Mouse (Mus musculus): Measurements from ENCODE around the gene Ndufb10. TPM values are rescaled to one million over a fixed set of nuclear protein-coding genes. Genes with fewer than 3 reads are reported as not detected.
"Not testable (repeated sequence)": the region's sequence is repeated elsewhere in the genome, so short reads cannot be mapped to it uniquely, and the experiment has no call there.

Ndufb10 gene
- total RNA-seq, 2 experiments from 2014 or later: 845 to 899 TPM

DNA sequence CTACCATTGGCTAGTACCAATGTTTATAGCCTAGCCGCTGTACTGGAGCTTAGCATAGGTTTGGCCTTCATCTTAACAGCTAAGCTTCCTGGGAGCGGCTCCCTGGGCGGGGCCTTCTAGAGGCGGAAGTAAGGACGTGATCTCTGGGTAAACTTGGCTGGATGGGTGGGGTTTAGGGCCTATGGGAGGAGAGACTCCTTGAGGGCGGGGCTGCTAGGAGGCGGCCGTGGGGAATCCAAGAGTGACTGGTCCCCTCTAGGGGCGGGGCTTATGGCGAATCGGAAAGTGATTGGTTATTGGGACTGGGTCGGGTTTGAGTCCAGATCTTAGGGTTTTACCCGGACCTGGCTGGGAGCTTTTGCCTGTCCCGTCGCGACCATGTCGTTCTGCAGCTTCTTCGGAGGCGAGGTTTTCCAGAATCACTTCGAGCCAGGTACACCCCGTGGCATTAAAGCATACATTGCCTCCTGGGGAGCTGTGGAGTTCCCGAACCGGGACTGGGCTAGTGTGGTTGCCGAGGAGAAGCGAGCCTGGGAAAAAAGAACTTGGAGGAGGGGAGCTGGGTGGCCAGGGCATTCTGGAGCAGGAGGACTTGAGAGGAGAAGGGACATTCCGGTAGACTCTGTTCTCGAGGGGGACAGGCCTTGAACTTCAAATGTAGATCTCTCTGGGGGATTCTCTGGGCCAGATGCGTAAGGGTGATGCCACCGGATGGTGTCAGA is 12.2 kb upstream of the Ndufb10 start, which contains the start of gene Msrb1:
TSS of gene Msrb1 (plus strand) at position 313 of the 722 bp plus-strand sequence.
- DNase-seq: peak; percentile 98
- intact Hi-C loops (cut with DNase I): loop anchor here (5.0 kb wide), 1 partner anchor 161 kb away; the partner anchor contains the start of genes Eme2, Mrps34 and Nme3

DNA sequence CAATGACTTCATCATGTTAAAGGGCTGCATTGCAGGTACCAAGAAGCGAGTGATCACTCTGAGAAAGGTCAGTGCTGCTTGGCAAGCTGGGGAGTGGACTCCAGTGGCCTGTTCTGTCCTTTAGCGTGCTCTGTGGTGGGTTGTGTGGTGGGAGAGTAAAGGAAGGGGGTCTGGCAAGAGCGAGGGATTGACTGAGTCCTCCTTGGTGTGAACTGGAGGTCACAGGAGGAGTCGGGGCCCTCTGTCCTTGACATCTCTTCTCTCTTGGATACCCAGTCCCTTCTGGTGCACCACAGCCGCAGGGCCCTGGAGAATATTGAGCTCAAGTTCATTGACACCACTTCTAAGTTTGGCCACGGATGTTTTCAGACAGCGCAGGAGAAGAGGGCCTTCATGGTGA is 11.2 kb upstream of the Ndufb10 start:
- DNase-seq: peak in 1 of 2 experiments; percentile 22
- intact Hi-C loops (cut with DNase I): loop anchor here (5.0 kb wide), 1 partner anchor 162 kb away; the partner anchor contains the start of genes Eme2, Mrps34 and Nme3

DNA sequence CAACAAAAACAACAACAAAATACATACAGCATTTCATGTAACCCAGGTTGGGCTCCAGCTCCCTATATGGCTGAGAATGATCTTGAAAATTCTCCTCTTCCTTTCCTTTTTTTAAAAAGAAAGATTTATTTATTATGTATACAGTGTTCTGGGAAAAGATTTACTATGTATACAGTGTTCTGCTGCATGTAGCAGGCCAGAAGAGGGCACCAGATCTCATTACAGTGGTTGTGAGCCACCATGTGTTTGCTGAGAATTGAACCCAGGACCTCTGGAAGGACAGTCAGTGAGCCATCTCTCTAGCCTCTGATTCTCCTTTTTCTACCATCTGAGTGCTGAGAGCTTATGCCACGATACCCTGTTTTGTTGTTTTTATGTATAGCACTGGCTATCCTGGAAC is 10.2 kb upstream of the Ndufb10 start:
- intact Hi-C loops (cut with DNase I): no loop called here
- no peak for DNase-seq

DNA sequence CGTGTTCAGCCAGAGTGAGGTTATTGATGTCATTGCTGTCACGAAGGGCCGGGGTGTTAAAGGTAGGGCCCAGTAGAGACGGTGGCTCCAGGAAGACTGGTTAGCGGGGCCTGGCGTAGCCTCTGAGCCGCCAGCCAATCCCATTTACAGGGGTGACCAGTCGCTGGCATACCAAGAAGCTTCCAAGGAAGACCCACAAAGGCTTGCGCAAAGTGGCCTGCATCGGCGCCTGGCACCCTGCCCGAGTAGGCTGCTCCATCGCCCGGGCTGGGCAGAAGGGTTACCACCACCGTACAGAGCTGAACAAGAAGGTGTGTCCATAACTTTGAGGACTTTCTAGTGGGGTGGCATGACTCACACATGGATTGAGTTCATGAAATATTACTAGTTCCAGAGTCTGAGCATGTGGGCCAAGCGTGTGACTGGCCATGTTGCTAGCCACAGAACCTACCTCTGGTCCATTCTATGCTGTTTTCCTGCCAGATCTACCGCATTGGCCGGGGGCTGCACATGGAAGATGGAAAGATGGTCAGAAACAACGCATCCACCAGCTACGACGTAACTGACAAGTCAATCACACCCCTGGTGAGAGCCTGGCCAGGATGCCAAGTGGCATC is 9.3 kb upstream of the Ndufb10 start:
- intact Hi-C loops (cut with DNase I): no loop called here
- no peak for DNase-seq

DNA sequence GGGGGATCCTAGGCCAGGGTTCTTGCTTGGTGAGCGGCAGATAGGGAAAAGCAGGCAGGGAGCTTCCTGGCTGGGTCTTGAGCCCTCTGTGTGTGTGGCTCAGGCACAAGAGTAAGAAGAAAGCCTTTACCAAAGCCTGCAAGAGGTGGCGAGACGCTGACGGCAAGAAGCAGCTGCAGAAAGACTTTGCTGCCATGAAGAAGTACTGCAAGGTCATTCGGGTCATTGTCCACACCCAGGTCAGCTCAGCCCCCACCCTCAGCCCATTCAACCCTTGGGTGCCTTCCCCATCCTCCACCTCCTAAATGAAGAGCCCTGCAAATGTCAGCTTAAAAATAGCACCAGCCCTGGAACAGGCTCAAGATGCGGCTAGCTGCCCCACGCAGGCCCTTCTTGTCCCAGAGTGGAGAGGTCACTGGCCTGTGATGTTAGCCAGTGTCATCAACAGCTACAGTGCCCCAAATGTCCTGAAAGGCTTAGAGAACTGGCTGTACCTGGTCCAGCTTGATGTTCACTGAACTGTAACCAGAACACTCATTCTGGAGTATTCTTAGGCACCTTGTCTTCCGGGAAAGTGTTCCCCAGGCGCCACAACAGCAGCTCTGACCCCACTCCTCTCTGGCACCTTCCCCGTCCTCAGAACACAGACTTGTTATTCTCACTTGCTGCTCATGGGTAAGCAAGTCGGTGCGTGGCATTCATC is 8.1 kb upstream of the Ndufb10 start:
- intact Hi-C loops (cut with DNase I): no loop called here
- DNase-seq: peak; percentile 80 to 84

DNA sequence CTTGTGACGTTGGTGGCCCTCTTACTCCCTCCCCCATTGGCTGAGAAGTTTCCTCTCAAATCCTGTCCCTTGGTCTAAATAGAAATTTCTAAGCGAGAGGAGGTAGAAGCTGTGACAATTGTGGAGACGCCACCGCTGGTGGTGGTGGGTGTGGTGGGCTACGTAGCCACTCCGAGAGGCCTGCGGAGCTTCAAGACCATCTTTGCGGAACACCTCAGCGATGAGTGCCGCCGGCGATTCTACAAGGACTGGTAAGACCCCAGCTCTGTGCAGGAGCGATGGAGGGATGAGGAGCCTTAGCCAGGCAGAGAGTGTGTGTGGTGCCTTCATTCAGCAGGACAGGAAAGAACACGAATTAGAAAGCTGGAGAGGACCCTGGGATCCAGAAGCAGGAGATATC is 6.5 kb upstream of the Ndufb10 start:
- intact Hi-C loops (cut with DNase I): no loop called here
- no peak for DNase-seq

DNA sequence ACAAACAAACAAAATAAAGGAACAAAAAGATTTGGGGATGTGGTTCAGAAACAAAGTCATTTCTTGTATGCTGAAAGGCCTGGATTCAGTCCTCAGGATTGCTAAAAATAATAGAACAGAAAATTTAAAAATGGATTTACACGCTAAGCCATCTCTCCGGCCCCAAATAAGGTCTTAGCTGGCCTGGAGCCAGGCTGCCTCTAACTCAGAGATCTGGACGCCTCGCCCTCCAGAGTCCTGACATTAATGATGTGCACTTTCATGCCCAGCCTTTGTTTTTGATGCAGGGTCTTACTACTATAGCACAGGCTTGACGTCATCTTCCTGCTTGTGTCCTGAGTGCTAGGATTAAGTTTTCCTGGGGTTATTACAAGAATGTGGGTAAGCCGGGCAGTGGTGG is 4.8 kb upstream of the Ndufb10 start:
- intact Hi-C loops (cut with DNase I): no loop called here
- DNase-seq: peak; percentile 54 to 56

DNA sequence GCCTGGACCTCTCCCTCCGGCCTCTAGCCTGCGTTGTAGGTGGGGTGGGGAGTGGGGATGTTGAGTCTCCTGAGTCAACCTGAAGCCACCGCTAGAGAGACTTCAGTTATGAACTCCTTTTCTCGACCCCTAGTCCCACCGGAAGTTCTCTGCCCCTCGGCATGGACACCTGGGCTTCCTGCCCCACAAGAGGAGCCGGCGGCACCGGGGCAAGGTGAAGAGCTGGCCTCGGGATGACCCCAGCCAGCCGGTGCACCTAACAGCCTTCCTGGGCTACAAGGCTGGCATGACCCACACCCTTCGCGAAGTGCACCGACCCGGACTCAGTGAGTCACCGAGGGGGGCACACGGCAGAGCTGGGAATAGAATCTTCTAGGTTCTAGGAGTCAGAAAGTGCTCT is 3.9 kb upstream of the Ndufb10 start:
- intact Hi-C loops (cut with DNase I): no loop called here
- no peak for DNase-seq

DNA sequence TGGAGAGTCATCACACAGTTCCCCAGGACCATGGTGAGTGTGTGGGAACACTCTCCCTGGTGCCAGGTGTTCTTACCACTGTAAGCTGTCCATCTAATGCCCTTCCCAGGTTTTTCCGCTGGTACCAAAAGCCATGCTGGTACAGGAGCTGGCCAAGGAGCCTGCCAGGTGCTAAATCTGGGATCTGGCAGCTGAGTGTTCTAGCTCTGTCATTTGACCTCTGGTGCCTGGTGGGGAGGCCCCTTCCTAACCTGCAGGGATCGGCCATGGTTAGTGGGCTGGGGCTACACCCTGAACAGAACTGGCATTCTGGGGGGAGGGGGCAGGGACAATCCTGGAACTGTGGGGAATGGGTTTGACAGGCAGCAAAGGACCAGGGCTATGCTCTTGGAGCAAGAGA is 3.3 kb upstream of the Ndufb10 start, which contains the start of gene Rpl3l:
TSS of gene Rpl3l (plus strand) at position 203 of the 400 bp plus-strand sequence.
- peak; percentile 64 to 65 for DNase-seq
- intact Hi-C loops (cut with DNase I): no loop called here

DNA sequence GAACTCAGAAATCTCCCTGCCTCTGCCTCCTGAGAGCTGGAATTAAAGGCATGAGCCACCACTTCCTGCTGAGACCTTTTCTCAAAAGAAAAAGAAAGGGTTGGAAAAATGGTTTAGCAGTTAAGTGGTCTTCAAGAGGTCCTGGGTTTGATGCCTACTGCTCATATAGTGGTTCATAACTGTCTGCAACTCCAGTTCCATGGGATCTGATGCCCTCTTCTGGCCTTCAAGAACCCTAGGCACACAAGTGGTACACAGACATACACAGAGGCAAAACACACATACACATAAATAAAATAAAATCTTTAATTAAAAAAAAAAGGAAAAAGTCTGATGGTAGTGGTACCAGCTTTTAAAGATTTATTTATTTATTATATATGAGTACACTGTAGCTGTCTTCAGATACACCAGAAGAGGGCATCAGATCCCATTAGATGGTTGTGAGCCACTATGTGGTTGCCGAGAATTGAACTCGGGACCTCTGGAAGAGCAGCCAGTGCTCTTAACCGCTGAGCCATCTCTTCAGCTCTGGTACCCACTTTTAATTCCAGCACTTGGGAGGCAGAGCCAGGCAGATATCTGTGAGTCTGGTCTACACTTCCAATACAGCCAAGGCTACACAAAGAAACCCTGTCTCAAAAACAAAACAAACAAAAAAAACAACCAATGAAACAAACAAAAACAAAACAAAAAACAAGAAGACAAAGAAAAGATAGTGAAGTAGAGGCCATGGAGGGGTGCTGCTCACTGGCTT is 1.5 kb upstream of the Ndufb10 start:
- intact Hi-C loops (cut with DNase I): no loop called here
- DNase-seq: no peak

DNA sequence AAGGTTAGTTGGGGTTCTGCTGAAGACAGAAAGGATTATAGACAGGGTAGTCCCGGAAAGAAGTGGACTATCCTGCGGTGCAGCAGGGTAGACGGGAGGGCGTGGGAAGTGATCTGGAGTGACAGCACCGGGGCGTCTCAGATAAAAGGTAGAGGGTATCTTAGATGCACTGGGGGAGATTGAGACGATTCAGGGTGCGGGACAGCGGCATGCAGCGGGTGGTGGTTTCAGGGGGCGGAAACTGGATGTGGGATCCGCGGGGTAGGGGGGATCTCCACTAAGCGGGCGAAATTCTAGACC is 447 bp downstream of the Ndufb10 start:
- no peak for DNase-seq
- intact Hi-C loops (cut with DNase I): no loop called here

DNA sequence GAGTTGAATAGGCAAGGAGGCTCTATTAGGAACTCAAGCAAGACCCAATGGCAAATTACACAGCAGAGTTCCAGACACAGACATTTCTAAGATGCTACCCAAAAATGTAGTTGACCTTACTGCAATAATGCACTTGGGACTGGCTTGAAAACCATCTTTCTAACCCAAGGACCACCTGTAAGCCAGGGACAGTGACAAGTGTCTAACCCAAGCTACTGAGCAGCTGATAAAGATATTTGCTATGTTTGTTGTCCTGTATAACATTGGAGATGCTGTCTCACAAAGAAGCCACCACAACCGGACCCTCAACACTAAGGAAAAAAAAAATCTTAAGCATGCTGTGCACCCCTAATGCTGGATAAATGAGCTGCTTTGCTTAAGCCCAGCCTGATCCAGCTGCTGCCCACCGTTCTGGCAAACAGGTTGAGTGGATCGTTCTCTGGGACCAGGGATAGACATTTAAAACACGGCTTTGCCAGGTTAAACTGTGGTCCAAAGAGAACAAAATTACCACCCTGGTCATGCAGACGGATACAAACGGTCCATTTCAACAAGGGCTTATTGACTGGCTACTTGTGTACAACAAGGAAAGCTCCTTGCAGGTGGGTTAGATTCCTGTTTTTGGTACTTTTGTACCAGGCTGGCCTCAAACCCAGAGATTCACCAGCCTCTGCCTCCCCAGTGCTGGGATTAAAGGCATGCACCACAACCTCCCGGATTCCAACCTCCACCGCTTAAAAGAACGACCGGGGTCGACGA is 977 bp downstream of the Ndufb10 start:
- intact Hi-C loops (cut with DNase I): no loop called here
- DNase-seq: no peak

DNA sequence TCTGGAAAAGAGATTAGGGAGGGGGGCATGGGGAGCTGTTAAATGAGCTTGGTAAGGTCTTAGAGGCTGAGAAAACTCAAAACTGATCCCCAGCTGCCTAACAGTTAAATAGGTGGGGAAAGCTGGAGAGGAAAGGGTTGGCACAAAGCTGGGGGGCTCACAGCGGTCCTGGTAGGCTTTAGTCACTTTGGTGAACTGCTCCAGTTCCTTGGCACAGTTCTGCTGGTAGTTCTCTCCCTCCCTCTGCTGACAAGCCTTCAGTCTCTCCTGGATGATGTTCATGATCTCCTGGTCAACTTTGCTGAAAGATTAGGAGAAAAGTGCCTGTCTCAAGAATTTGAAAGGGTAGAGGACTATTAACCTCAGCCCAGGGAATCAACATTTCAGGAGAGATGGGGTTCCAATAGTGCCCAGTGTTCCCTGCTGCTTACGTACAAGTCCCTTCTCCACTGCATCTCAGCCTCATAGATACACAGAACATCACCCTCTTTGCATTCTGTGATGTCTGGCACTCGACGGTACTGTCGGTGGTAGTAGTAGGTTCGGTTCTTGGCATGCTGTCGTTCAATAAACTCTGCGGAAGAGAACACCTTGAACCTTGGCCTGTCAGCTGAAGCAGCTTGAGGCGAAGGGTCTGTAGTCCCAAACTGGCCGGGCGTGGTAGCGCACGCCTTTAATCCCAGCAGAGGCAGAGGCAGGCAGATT is 1.9 kb downstream of the Ndufb10 start:
- intact Hi-C loops (cut with DNase I): no loop called here
- no peak for DNase-seq

DNA sequence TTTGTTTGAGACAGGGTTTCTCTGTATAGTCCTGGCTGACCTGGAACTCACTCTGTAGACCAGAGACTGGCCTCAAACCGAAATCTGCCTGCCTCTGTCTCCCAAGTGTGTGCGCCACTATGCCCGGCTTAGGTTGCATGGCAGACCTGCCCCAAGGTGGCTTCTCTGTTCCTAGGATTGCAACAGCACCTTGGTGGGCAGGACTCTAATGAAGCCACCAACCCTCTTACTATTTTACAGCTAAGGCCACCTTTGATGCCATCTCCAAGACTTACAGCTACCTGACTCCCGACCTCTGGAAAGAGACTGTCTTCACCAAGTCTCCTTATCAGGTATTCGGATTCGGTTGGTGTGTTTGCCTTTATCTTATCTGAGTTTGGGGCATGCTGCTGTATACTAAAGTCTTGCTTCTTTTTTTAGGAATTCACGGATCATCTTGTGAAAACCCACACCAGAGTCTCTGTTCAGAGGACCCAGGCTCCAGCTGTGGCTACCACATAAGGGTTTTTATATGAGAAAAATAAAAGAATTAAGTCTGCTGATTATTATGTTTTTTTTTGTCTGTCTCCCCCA is 2.8 kb downstream of the Ndufb10 start:
- intact Hi-C loops (cut with DNase I); DNase-seq: not testable (repeated sequence)

DNA sequence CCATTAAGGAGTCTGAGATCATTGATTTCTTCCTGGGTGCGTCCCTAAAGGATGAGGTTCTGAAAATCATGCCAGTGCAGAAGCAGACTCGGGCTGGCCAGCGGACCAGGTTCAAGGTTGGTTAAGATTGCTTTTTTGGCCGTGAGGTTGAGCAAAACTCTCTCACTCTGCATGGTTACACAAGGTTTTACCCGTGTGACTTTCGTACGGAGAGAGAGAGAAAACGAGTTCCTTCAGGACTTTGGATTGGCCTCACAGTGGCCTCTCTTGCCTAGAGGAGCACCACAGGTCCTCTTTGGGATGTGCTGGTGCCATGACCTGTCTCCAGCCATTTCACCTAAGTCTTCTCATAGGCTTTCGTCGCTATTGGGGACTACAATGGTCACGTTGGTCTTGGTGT is 3.7 kb downstream of the Ndufb10 start:
- DNase-seq: not testable (repeated sequence)

DNA sequence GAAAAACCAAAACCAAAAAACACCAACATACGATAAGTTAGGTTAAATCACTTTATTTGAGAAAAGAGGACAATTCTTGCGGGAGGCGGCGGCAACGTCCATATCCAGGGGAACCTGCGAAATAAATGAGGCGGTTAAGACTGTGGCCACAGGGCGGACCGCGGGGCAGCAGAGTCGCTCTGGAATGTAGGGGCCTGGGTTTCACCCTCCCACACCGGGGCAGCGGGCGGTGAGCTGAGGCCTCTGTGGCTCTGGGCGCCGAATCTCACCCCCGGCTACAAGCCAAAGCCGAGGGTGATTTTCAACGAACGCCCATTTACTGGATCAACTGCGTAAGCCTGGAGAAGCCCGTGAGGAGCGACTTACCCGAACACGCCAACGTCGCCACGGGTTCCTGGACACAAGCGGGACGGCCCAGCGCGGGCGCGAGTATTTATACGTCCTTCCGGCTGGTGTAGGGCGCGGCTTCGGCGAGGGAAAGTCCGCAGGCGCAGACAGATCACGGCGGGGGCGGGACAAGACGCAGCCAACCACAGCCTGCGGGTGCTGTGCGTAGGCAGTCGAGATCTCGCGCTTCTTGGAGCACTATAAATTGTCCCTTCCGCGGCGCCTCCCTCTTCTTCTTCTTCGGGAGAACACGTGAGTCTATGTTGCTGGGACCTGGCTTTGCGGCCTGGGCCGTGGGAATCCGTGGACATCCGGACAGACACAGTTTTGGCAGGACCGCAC is 4.6 kb downstream of the Ndufb10 start:
- intact Hi-C loops (cut with DNase I): no loop called here
- peak; percentile 98 to 99 for DNase-seq

More for the DNA sequence above, 3.7 kb downstream of the Ndufb10 start:
- intact Hi-C loops (cut with DNase I): not testable (repeated sequence)

DNA sequence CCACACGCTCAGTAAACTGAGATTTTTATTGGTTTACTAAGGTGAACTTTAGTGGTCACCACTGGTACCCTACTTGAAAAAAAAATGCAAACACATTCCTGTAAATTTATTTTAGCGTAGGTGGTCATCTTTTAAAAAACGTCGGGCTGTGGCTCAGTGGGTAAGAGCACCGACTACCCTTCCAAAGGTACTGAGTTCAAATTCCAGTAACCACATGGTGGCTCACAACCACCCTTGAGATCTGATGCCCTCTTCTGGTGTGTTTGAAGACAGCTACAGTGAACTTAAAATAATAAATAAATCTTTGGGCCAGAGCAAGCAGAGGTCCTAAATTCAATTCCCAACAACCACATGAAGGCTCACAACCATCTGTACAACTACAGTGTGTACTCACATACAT is 5.3 kb downstream of the Ndufb10 start:
- DNase-seq; intact Hi-C loops (cut with DNase I): not testable (repeated sequence)

DNA sequence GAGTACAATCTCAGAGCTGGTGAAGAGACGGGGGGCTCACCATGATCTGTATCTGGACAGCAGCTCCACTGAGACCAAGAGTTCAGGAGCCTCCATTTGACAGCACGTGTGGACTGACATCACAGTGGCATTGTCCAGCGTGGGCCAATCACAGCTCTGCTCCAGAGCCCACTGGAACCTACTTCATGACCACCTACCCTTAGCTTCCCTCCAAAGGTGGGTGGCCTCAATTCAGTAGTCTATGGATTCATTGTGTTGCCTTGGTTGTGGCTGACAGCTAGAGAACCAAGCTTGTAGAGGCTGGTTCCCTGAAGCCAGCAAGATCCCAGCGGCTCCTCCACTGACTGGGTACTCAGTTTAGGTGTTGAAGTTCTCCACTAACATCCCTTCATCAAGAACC is 6.3 kb downstream of the Ndufb10 start, which contains the start of the genes Rnf151 and Rps2:
TSS of gene Rnf151 (minus strand) at position 121 of the 400 bp plus-strand sequence.
TSS of gene Rps2 (plus strand) at position 174 of the 400 bp plus-strand sequence.
- intact Hi-C loops (cut with DNase I): no loop called here
- no peak for DNase-seq
